Mouse (Mus musculus) cerebellum, adult 2 months (tissue): ENCODE measurements around the gene Id2. TPM values are rescaled to one million over a fixed set of nuclear protein-coding genes. Genes with fewer than 3 reads are reported as not detected.
A peak's percentile ranks its signal among the peaks of the same experiment; 100 is the strongest.

Experiments
- DNase-seq, 2 experiments: peaks; one replicate each; pipeline ENCODE4 v3.0.0; 2021
- H3K27ac ChIP-seq: fragments of 200-500 bp; 2 replicates; pipeline ENCODE4 v1.5.1; 2012; ENCODE audit warnings: low read length, control low read depth, inconsistent platforms; ENCODE audit not compliant: insufficient read depth
- H3K27me3 ChIP-seq: fragments of 200-500 bp; 2 replicates; pipeline ENCODE4 v1.6.1; 2012; ENCODE audit warnings: inconsistent platforms, mild to moderate bottlenecking, low read length, moderate library complexity; ENCODE audit not compliant: control insufficient read depth, insufficient read depth
- H3K4me1 ChIP-seq: fragments of 200-500 bp; 2 replicates; pipeline ENCODE4 v1.6.1; 2011; ENCODE audit warnings: low read length; ENCODE audit not compliant: control insufficient read depth, insufficient read depth
- H3K4me3 ChIP-seq: fragments of 200-500 bp; replicated peaks from 2 replicates; pipeline ENCODE3; 2011; ENCODE audit warnings: mild to moderate bottlenecking, low read depth, low read length, control low read depth; ENCODE audit not compliant: insufficient read depth
- CTCF ChIP-seq: fragments of 200-500 bp; IDR thresholded peaks from 2 replicates; pipeline ENCODE4 v1.5.1; 2011; ENCODE audit warnings: low read depth, mild to moderate bottlenecking, control low read depth, low read length, moderate library complexity, borderline replicate concordance; ENCODE audit not compliant: insufficient read depth
- POLR2A ChIP-seq: fragments of 200-500 bp; IDR thresholded peaks from 2 replicates; pipeline ENCODE4 v1.6.1; 2011; ENCODE audit warnings: low read length, control low read depth, borderline replicate concordance; ENCODE audit not compliant: insufficient read depth
- WGBS: fragments of 180-500 bp; shearing (Covaris S2); methylation state at CpG from one replicate; pipeline ENCODE4 v1.1.7; 2018; 5-methylcytosine and 5-hydroxymethylcytosine counted together
- polyA plus RNA-seq: library from polyadenylated mRNA; depleted of rRNA; stranded (reverse); fragments of >200 nt; gene quantifications from 2 replicates; pipeline ENCODE4 v1.2.3, GENCODE M21; 2012; rRNA removed

Id2 gene
- 213 and 257 TPM in 2 replicates for polyA plus RNA-seq

DNA sequence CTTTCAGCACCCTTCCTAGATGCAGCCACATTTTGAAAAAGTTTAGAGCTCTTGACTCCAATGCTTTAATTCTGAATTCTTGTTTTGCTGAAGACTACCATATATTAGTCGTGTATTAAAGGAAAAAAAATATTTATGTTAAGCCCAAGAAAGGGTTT, at the start of gene Id2:
Gene Id2, minus strand, starts transcription at position 89 of the 158 bp plus-strand sequence.
- Histone ChIP-seq H3K4me1 (peaks cover 2% of the 10 kb centered on the region; the same call in 1 of the 2 replicates), H3K27me3 (peaks cover 3% of the 10 kb centered on the region; the same call in 1 of the 2 replicates), H3K27ac (peak within 1 kb of the TSS; percentile 76), H3K4me3 (peak within 1 kb of the TSS; percentile 93)
- WGBS = 45% methylated on average over 1 of the region's 1 CpGs
- TF ChIP-seq CTCF (no peak), POLR2A (no peak)
- DNase-seq = no peak

DNA sequence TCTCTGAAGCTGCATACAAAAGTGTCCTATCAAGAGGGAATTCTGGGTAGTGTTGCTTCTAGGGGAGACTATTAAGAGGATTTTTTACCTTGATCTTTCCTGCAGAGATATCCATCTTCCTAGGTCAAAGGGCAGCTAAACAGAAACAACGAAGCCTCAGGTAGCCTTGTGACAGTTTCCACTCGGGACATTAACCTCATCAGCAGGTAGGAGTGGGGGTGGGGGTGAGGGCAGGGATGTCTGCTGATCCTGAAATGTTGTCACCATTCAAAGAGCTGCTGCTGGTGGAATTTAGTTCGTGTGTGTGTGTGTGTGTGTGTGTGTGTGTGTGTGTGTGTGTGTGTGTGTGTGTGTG, 48.4 kb upstream of the Id2 start:
- 72% methylated on average over 3 of the region's 3 CpGs for WGBS
- DNase-seq = no peak
- no peak overlapping the region for H3K27ac ChIP-seq
- no peak overlapping the region for H3K4me3 ChIP-seq
- no peaks in the 10 kb centered on the region; the same call in 1 of the 2 replicates for H3K4me1 ChIP-seq
- TF ChIP-seq CTCF (no peak), POLR2A (no peak)
- no peaks in the 10 kb centered on the region for H3K27me3 ChIP-seq

DNA sequence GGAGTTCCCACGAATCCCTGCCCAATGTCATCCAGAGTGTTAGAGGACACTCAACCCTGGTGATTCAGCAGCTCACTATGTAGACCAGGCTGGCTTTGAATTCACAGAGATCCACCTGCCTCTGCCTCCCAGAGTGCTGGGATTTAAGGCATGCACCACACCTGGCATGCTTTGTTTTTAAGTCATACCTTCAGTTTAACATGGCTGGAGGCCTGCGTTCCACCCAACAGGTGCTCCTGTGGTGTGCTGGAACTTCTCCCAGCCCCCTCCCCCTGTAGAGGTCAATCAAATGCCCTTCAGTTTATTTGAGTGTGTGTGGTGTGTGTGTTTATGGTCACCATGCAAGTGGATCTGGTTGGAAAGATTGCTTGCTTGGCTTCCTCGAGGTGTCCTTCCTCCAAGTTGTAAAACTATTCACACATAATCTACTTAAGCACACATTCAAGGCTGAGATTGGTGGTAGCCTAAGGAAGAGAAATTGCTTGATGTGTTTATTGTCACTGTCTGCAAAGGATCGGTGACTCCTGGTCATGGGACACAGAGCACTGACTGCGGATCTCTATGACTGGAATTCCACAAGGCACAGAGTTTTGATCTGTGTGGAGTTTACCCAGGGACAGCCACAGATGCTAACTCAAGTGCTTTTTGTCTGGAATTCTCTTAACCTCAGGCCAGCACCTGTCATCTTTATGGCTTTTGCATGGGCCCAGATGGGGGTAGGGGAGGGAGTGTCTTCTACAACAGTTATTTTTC, 47.8 kb upstream of the Id2 start:
- TF ChIP-seq POLR2A (no peak), CTCF (no peak)
- Histone ChIP-seq H3K4me1 (no peaks in the 10 kb centered on the region; the same call in 1 of the 2 replicates), H3K27me3 (no peaks in the 10 kb centered on the region), H3K27ac (no peak overlapping the region), H3K4me3 (no peak overlapping the region)
- 91% methylated on average over 5 of the region's 5 CpGs for WGBS
- DNase-seq = no peak

DNA sequence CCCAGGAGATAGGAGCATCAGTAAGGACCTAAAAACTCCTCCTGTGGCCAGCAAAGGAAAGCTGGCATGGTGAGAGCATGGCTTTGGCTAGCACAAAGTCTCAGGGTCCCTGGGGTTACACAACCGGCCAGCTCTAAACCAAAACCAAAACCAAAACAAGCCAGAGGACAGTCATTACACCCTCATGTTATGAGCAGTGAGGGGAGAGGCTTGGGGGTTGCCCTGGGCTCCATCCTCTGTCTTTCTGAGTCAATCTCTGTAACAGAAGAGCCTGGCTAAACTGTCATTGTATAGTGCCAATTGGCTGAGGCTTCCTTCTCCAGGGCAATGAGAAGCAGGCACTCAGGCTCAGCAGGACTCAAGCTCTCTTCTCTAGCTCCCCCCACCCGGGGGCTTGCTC, 46.6 kb upstream of the Id2 start:
- Histone ChIP-seq H3K27ac (no peak overlapping the region), H3K27me3 (no peaks in the 10 kb centered on the region), H3K4me1 (no peaks in the 10 kb centered on the region; the same call in 1 of the 2 replicates), H3K4me3 (no peak overlapping the region)
- no peak for DNase-seq
- WGBS = 23% methylated on average over 2 of the region's 2 CpGs
- TF ChIP-seq POLR2A (no peak), CTCF (no peak)

DNA sequence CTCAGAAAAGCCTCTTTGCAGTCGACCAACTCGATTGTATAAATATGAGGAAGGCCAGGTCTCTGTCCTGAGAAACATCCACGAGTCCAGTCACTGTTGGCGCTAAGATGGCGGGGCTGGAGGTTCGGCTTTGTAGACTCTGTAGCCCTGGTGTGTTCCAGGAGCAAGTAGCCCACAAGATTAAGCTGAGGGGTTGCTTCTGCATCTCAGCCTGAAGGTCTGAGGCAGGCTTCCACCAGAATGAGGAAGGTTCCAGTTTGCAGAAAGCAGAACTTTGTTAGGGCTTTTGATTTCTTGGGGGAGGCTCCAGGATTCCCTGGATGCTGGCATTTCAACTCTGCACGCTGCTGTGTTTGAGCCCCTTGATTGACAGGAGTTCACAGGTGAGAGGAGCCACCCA, 45.3 kb upstream of the Id2 start:
- H3K27me3 ChIP-seq = no peaks in the 10 kb centered on the region
- DNase-seq = no peak
- TF ChIP-seq CTCF = no peak
- no peak for TF ChIP-seq POLR2A
- no peak overlapping the region for H3K4me3 ChIP-seq
- 90% methylated on average over 7 of the region's 7 CpGs for WGBS
- H3K27ac ChIP-seq = no peak overlapping the region
- no peaks in the 10 kb centered on the region; the same call in 1 of the 2 replicates for H3K4me1 ChIP-seq

DNA sequence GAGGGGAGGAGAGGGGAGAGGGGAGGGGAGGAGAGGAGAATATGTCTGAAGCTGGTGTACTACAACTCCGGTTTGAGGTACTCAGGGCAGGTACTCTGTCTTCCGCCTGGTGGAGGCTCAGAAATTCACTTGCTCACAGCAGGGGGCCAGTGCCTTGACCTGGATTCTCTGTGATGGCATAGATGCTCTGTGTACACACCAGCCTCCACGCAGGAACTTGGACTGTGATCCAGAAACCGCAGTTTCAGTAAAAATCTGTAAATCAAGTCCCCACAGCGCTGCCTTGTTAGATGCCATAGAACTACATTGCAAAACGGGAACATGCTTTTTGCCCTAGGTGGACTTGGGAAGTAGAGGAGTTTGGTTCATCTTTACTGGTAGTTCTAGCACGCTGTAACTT, 44.4 kb upstream of the Id2 start:
- DNase-seq = peak; percentile 18 to 25
- Histone ChIP-seq H3K4me3 (no peak overlapping the region), H3K4me1 (no peaks in the 10 kb centered on the region; the same call in 1 of the 2 replicates), H3K27ac (no peak overlapping the region), H3K27me3 (no peaks in the 10 kb centered on the region)
- 58% methylated on average over 7 of the region's 7 CpGs for WGBS
- TF ChIP-seq CTCF = no peak
- no peak for TF ChIP-seq POLR2A

DNA sequence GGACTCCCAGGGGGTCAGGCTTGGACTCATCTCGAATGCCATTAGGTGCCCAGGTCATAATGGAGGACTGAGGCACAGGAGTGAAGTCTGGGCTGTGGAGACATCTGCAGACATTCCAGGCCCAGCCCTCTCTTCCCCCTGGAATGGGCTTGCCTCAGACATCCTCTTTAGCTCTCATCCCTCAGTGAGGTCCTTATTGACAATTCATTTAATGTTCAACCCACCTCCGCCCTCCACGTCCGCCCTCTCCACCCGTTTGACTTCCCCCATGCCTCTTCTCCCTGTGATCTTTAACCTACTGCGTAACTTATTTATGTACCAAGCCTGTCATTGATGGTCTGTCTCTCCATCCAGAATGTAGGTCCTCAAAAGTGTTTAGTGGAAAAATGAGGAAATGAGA, 43.2 kb upstream of the Id2 start:
- H3K4me1 ChIP-seq = no peaks in the 10 kb centered on the region; the same call in 1 of the 2 replicates
- DNase-seq = no peak
- TF ChIP-seq POLR2A = no peak
- TF ChIP-seq CTCF = no peak
- H3K4me3 ChIP-seq = no peak overlapping the region
- no peaks in the 10 kb centered on the region for H3K27me3 ChIP-seq
- 92% methylated on average over 6 of the region's 6 CpGs for WGBS
- no peak overlapping the region for H3K27ac ChIP-seq

DNA sequence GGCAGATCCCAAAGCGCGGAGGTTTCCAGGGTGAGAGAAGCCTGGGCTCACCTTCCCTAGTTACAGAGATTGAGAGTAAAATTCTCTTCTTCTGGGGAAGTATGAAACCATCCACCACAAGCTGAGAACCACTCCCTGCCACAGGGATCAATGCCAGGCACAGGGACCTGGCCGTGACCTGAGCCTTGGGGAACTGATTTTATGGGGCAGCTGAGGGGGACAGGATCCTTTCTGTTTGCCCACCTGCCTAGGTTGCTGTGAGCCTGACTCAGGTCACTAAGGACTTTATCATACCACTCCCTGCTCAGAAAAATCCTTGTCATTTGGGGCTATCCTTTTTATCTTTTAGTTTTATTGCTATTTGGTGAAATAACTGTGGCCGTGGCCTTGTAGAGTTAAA, 41.7 kb upstream of the Id2 start:
- Histone ChIP-seq H3K27me3 (no peaks in the 10 kb centered on the region), H3K4me1 (no peaks in the 10 kb centered on the region; the same call in 1 of the 2 replicates), H3K27ac (no peak overlapping the region), H3K4me3 (no peak overlapping the region)
- TF ChIP-seq CTCF (no peak), POLR2A (no peak)
- DNase-seq = no peak
- 99% methylated on average over 4 of the region's 4 CpGs for WGBS

DNA sequence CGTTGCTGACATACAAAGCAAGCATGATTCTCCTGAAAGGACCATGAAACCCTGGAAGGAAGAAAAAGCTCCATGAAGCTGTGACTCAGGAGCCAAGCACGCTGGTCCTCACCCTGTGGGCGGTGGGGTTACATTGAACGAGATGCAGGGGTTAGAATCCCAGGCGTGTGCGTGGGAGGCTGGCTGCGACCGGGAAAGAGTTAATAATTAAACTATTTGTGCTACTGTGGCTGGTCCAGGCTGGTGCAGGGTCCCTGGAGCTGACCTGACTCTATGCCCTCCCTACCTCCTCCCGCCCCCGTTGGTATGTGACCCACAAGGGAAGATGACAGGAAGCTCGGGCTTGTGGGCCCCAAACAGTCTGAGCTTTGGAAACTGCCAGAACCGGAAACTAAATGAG, 35.1 kb upstream of the Id2 start:
- no peaks in the 10 kb centered on the region for H3K4me1 ChIP-seq
- DNase-seq = no peak
- WGBS = 91% methylated on average over 12 of the region's 12 CpGs

More for the DNA sequence above, 35.1 kb upstream of the Id2 start:
- Histone ChIP-seq H3K27ac (no peak overlapping the region), H3K27me3 (no peaks in the 10 kb centered on the region), H3K4me3 (no peak overlapping the region)
- no peak for TF ChIP-seq CTCF
- TF ChIP-seq POLR2A = no peak
